Mouse (Mus musculus): ENCODE measurements around the gene Cpt1c. TPM values are rescaled to one million over a fixed set of nuclear protein-coding genes. Genes with fewer than 3 reads are reported as not detected.
A peak's percentile ranks its signal among the peaks of the same experiment; 100 is the strongest.

Gene Cpt1c
- polyA plus RNA-seq, 1 experiment from 2014 or later = 9.0 TPM

GRCm38 (mm10) chr7:44938680-44939079, 36.0 kb downstream of the Cpt1c start:
- Histone ChIP-seq H3K27ac (no peak overlapping the region), H3K4me2 (no peak overlapping the region)
- WGBS = 84% methylated on average over 4 of the region's 4 CpGs

GRCm38 (mm10) chr7:44929204-44930151, 45.2 kb downstream of the Cpt1c start, which contains the start of gene Ap2a1:
Gene Ap2a1 (minus strand): TSS chr7:44929496.
- H3K27ac ChIP-seq = peak within 1 kb of the TSS; percentile 92
- peaks cover 3% of the 10 kb centered on the region; the same call in 1 of the 2 replicates for H3K36me3 ChIP-seq
- no peaks in the 10 kb centered on the region for H3K9me3 ChIP-seq (replicated peaks)
- no peaks in the 10 kb centered on the region for H3K27me3 ChIP-seq
- WGBS = under 1% methylated on average over 84 of the region's 84 CpGs
- peaks cover 22% of the 10 kb centered on the region for H3K4me1 ChIP-seq (replicated peaks)
- peak within 1 kb of the TSS; percentile 99 for H3K4me3 ChIP-seq
- peak; percentile 99 for ATAC-seq (replicated peaks; ENCODE audit: insufficient number of reproducible peaks, insufficient read depth, low FRiP score, low read depth)
- peak within 1 kb of the TSS; percentile 74 for H3K4me2 ChIP-seq
- H3K9ac ChIP-seq = peak within 1 kb of the TSS; percentile 96

More at GRCm38 (mm10) chr7:44938680-44939079, 36.0 kb downstream of the Cpt1c start:
- no peak overlapping the region for H3K4me3 ChIP-seq
- no peaks in the 10 kb centered on the region for H3K4me1 ChIP-seq (replicated peaks)
- H3K9me3 ChIP-seq (replicated peaks) = no peaks in the 10 kb centered on the region; the same call in 1 of the 2 replicates
- H3K27me3 ChIP-seq = no peaks in the 10 kb centered on the region
- no peak for ATAC-seq (replicated peaks; ENCODE audit: insufficient number of reproducible peaks, insufficient read depth, low FRiP score, low read depth)
- H3K36me3 ChIP-seq = no peaks in the 10 kb centered on the region
- H3K9ac ChIP-seq = no peak overlapping the region

GRCm38 (mm10) chr7:44928570-44928969, 46.1 kb downstream of the Cpt1c start:
- WGBS = 0% methylated on average over 1 of the region's 1 CpGs
- peak overlapping the region; percentile 99 for H3K4me3 ChIP-seq
- peaks cover 8% of the 10 kb centered on the region; the same call in 1 of the 2 replicates for H3K36me3 ChIP-seq
- peak overlapping the region; percentile 91; the same call in 1 of the 2 replicates for H3K27ac ChIP-seq
- H3K27me3 ChIP-seq = no peaks in the 10 kb centered on the region
- peaks cover 22% of the 10 kb centered on the region for H3K4me1 ChIP-seq (replicated peaks)
- no peaks in the 10 kb centered on the region for H3K9me3 ChIP-seq (replicated peaks)
- peak overlapping the region; percentile 96 for H3K9ac ChIP-seq
- ATAC-seq (replicated peaks; ENCODE audit: insufficient number of reproducible peaks, insufficient read depth, low FRiP score, low read depth) = no peak
- H3K4me2 ChIP-seq = peak overlapping the region; percentile 74

GRCm38 (mm10) chr7:44925468-44925867, 49.2 kb downstream of the Cpt1c start:
- H3K36me3 ChIP-seq = peaks cover 27% of the 10 kb centered on the region
- no peak overlapping the region for H3K27ac ChIP-seq
- H3K9ac ChIP-seq = no peak overlapping the region
- 80% methylated on average over 3 of the region's 3 CpGs for WGBS
- H3K4me3 ChIP-seq = no peak overlapping the region
- ATAC-seq (replicated peaks; ENCODE audit: insufficient number of reproducible peaks, insufficient read depth, low FRiP score, low read depth) = no peak
- no peak overlapping the region for H3K4me2 ChIP-seq
- H3K9me3 ChIP-seq (replicated peaks) = no peaks in the 10 kb centered on the region
- H3K27me3 ChIP-seq = no peaks in the 10 kb centered on the region
- peaks cover 20% of the 10 kb centered on the region for H3K4me1 ChIP-seq (replicated peaks)

GRCm38 (mm10) chr7:44922530-44922929, 52.1 kb downstream of the Cpt1c start:
- Histone ChIP-seq H3K36me3 (peaks cover 27% of the 10 kb centered on the region), H3K27ac (no peak overlapping the region)

GRCm38 (mm10) chr7:44919127-44919526, 55.5 kb downstream of the Cpt1c start:
- Histone ChIP-seq H3K4me2 (no peak overlapping the region), H3K36me3 (peaks cover 32% of the 10 kb centered on the region), H3K9ac (no peak overlapping the region), H3K4me3 (no peak overlapping the region), H3K4me1 (replicated peaks) (peaks cover 16% of the 10 kb centered on the region), H3K27ac (no peak overlapping the region), H3K9me3 (replicated peaks) (no peaks in the 10 kb centered on the region), H3K27me3 (no peaks in the 10 kb centered on the region)
- no peak for ATAC-seq (replicated peaks; ENCODE audit: insufficient number of reproducible peaks, insufficient read depth, low FRiP score, low read depth)
- WGBS = 93% methylated on average over 5 of the region's 5 CpGs

More at GRCm38 (mm10) chr7:44922530-44922929, 52.1 kb downstream of the Cpt1c start:
- ATAC-seq (replicated peaks; ENCODE audit: insufficient number of reproducible peaks, insufficient read depth, low FRiP score, low read depth) = no peak; the same call in 1 of the 2 replicates
- no peaks in the 10 kb centered on the region for H3K9me3 ChIP-seq (replicated peaks)
- H3K4me1 ChIP-seq (replicated peaks) = peaks cover 13% of the 10 kb centered on the region
- H3K27me3 ChIP-seq = no peaks in the 10 kb centered on the region
- no peak overlapping the region for H3K4me2 ChIP-seq
- H3K4me3 ChIP-seq = no peak overlapping the region
- H3K9ac ChIP-seq = no peak overlapping the region

- ATAC-seq (replicated peaks; ENCODE audit: insufficient number of reproducible peaks, insufficient read depth, low FRiP score, low read depth) = no peak
- H3K27me3 ChIP-seq = no peaks in the 10 kb centered on the region
- no peak overlapping the region for H3K4me3 ChIP-seq
- WGBS = 63% methylated on average over 3 of the region's 3 CpGs
- H3K9me3 ChIP-seq (replicated peaks) = no peaks in the 10 kb centered on the region
- H3K27ac ChIP-seq = no peak overlapping the region
- H3K9ac ChIP-seq = no peak overlapping the region
- no peak overlapping the region for H3K4me2 ChIP-seq
- H3K4me1 ChIP-seq (replicated peaks) = peaks cover 16% of the 10 kb centered on the region
- H3K36me3 ChIP-seq = peaks cover 30% of the 10 kb centered on the region
These were observed 56.4 kb downstream of the Cpt1c start for GRCm38 (mm10) chr7:44918219-44918618.

- no peaks in the 10 kb centered on the region for H3K27me3 ChIP-seq
- peaks cover 16% of the 10 kb centered on the region for H3K4me1 ChIP-seq (replicated peaks)
- H3K4me2 ChIP-seq = no peak overlapping the region
- H3K9ac ChIP-seq = no peak overlapping the region
- ATAC-seq (replicated peaks; ENCODE audit: insufficient number of reproducible peaks, insufficient read depth, low FRiP score, low read depth) = 0 out of 2 replicates have a peak, but pooled peaks have one; percentile 7
- H3K36me3 ChIP-seq = peaks cover 20% of the 10 kb centered on the region; the same call in 1 of the 2 replicates
- 90% methylated on average over 4 of the region's 4 CpGs for WGBS
- H3K4me3 ChIP-seq = no peak overlapping the region
- H3K27ac ChIP-seq = no peak overlapping the region
- H3K9me3 ChIP-seq (replicated peaks) = no peaks in the 10 kb centered on the region
These were observed 57.8 kb downstream of the Cpt1c start for GRCm38 (mm10) chr7:44916881-44917280.

GRCm38 (mm10) chr7:44916191-44916590, 58.5 kb downstream of the Cpt1c start:
- peaks cover 17% of the 10 kb centered on the region; the same call in 1 of the 2 replicates for H3K36me3 ChIP-seq
- no peak overlapping the region for H3K4me2 ChIP-seq
- no peaks in the 10 kb centered on the region for H3K27me3 ChIP-seq
- H3K9me3 ChIP-seq (replicated peaks) = no peaks in the 10 kb centered on the region
- ATAC-seq (replicated peaks; ENCODE audit: insufficient number of reproducible peaks, insufficient read depth, low FRiP score, low read depth) = no peak
- WGBS = 80% methylated on average over 6 of the region's 6 CpGs
- H3K4me3 ChIP-seq = no peak overlapping the region
- H3K4me1 ChIP-seq (replicated peaks) = peaks cover 16% of the 10 kb centered on the region
- no peak overlapping the region for H3K27ac ChIP-seq
- no peak overlapping the region for H3K9ac ChIP-seq

GRCm38 (mm10) chr7:44915314-44915713, 59.3 kb downstream of the Cpt1c start:
- H3K27me3 ChIP-seq = no peaks in the 10 kb centered on the region
- ATAC-seq (replicated peaks; ENCODE audit: insufficient number of reproducible peaks, insufficient read depth, low FRiP score, low read depth) = no peak
- no peaks in the 10 kb centered on the region for H3K9me3 ChIP-seq (replicated peaks)
- 85% methylated on average over 9 of the region's 9 CpGs for WGBS
- H3K4me3 ChIP-seq = no peak overlapping the region
- no peak overlapping the region for H3K9ac ChIP-seq
- H3K4me1 ChIP-seq (replicated peaks) = peaks cover 16% of the 10 kb centered on the region
- no peak overlapping the region for H3K27ac ChIP-seq
- peaks cover 26% of the 10 kb centered on the region; the same call in 1 of the 2 replicates for H3K36me3 ChIP-seq
- no peak overlapping the region for H3K4me2 ChIP-seq

GRCm38 (mm10) chr7:44914396-44914795, 60.3 kb downstream of the Cpt1c start:
- Histone ChIP-seq H3K27me3 (no peaks in the 10 kb centered on the region), H3K9ac (no peak overlapping the region), H3K36me3 (peaks cover 30% of the 10 kb centered on the region; the same call in 1 of the 2 replicates), H3K4me1 (replicated peaks) (peaks cover 16% of the 10 kb centered on the region), H3K9me3 (replicated peaks) (no peaks in the 10 kb centered on the region), H3K4me3 (no peak overlapping the region), H3K4me2 (no peak overlapping the region), H3K27ac (peak overlapping the region; percentile 43; the same call in 1 of the 2 replicates)
- no peak for ATAC-seq (replicated peaks; ENCODE audit: insufficient number of reproducible peaks, insufficient read depth, low FRiP score, low read depth)
- WGBS = 73% methylated on average over 2 of the region's 2 CpGs

Measured in heart, embryonic 15.5 days (tissue).